Mouse (Mus musculus) gastrocnemius, adult 18-20 months (tissue): ENCODE measurements around the gene Hoxd3. TPM values are rescaled to one million over a fixed set of nuclear protein-coding genes. Genes with fewer than 3 reads are reported as not detected.

Experiments used
- DNase-seq: peaks from one replicate; pipeline ENCODE4 v3.0.0; 2021; ENCODE audit warnings: low spot score
- total RNA-seq, 2 experiments: library from RNA; stranded (reverse); gene quantifications; 2 replicates each; pipeline ENCODE4 v1.2.3; 2021

The Hoxd3 gene
- total RNA-seq, 2 experiments from 2014 or later, result not detected

GRCm38 (mm10) chr2:74726973-74727639 is 15.4 kb downstream of the Hoxd3 start:
- no peak for DNase-seq

- no peak for DNase-seq
Observed at GRCm38 (mm10) chr2:74727640-74728302, 16.0 kb downstream of the Hoxd3 start.

- DNase-seq, result no peak
Observed at GRCm38 (mm10) chr2:74728303-74728680, 16.6 kb downstream of the Hoxd3 start.

- no peak for DNase-seq
Observed at GRCm38 (mm10) chr2:74730331-74730730, 18.6 kb downstream of the Hoxd3 start.

GRCm38 (mm10) chr2:74731055-74731454 is 19.3 kb downstream of the Hoxd3 start:
- DNase-seq, result no peak

- no peak for DNase-seq
Observed at GRCm38 (mm10) chr2:74731799-74732512, 20.2 kb downstream of the Hoxd3 start.

- no peak for DNase-seq
Observed at GRCm38 (mm10) chr2:74732513-74733316, 21.0 kb downstream of the Hoxd3 start.

GRCm38 (mm10) chr2:74733317-74733661 is 21.6 kb downstream of the Hoxd3 start:
- DNase-seq, result no peak

GRCm38 (mm10) chr2:74733765-74734164 is 22.0 kb downstream of the Hoxd3 start:
- DNase-seq, result no peak

GRCm38 (mm10) chr2:74734451-74734850 is 22.7 kb downstream of the Hoxd3 start:
- DNase-seq, result no peak

GRCm38 (mm10) chr2:74734996-74735811 is 23.5 kb downstream of the Hoxd3 start:
- DNase-seq, result no peak

GRCm38 (mm10) chr2:74735851-74736687 is 24.3 kb downstream of the Hoxd3 start:
- DNase-seq, result no peak

GRCm38 (mm10) chr2:74736688-74737577 is 25.2 kb downstream of the Hoxd3 start:
- DNase-seq, result no peak

GRCm38 (mm10) chr2:74737578-74738070 is 25.9 kb downstream of the Hoxd3 start:
- DNase-seq, result no peak

- DNase-seq, result no peak
Observed at GRCm38 (mm10) chr2:74738623-74739475, 27.1 kb downstream of the Hoxd3 start.

- DNase-seq, result no peak
Observed at GRCm38 (mm10) chr2:74739476-74739800, 27.7 kb downstream of the Hoxd3 start.

GRCm38 (mm10) chr2:74739869-74740268 is 28.1 kb downstream of the Hoxd3 start:
- no peak for DNase-seq
